Mouse (Mus musculus) limb, embryonic 11.5 days (tissue): ENCODE measurements around the gene Kirrel3. TPM values are rescaled to one million over a fixed set of nuclear protein-coding genes. Genes with fewer than 3 reads are reported as not detected.

Source experiments
- ATAC-seq: fragments of 200-750 bp; cut with Nextera tagmentation; 2 replicates; pipeline ENCODE4 v1.8.0; 2017; ENCODE audit warnings: low read depth; ENCODE audit not compliant: insufficient number of reproducible peaks, low FRiP score, low TSS enrichment
- DNase-seq: peaks from one replicate; pipeline ENCODE4 v3.0.0-alpha.2; 2015; ENCODE audit warnings: low spot score
- H3K27ac ChIP-seq: fragments of 300-500 bp; sonication (generic); replicated peaks from 2 replicates; pipeline ENCODE4 v1.5.1; 2014; ENCODE audit warnings: low read depth, mild to moderate bottlenecking, low read length
- H3K27me3 ChIP-seq: fragments of 300-500 bp; sonication (generic); 2 replicates; pipeline ENCODE4 v1.6.1; 2014; ENCODE audit warnings: mild to moderate bottlenecking, low read length, mixed read lengths; ENCODE audit not compliant: control insufficient read depth, insufficient read depth
- H3K36me3 ChIP-seq: fragments of 300-500 bp; sonication (generic); 2 replicates; pipeline ENCODE4 v1.6.1; 2014; ENCODE audit warnings: mild to moderate bottlenecking, low read length, moderate library complexity, mixed read lengths; ENCODE audit not compliant: control insufficient read depth, insufficient read depth
- H3K4me1 ChIP-seq: fragments of 300-500 bp; sonication (generic); 2 replicates; pipeline ENCODE4 v1.6.1; 2014; ENCODE audit warnings: low read length, mixed read lengths; ENCODE audit not compliant: control insufficient read depth, insufficient read depth
- H3K4me2 ChIP-seq: fragments of 300-500 bp; sonication (generic); 2 replicates; pipeline ENCODE4 v1.6.1; 2014; ENCODE audit warnings: low read depth, mild to moderate bottlenecking, moderate library complexity; ENCODE audit not compliant: severe bottlenecking
- H3K4me3 ChIP-seq: fragments of 300-500 bp; sonication (generic); 2 replicates; pipeline ENCODE4 v1.5.1; 2014; ENCODE audit warnings: low read depth, low read length
- H3K9ac ChIP-seq: fragments of 300-500 bp; sonication (generic); 2 replicates; pipeline ENCODE4 v1.6.1; 2014; ENCODE audit warnings: mild to moderate bottlenecking, low read length
- H3K9me3 ChIP-seq: fragments of 300-500 bp; sonication (generic); 2 replicates; pipeline ENCODE4 v1.6.1; 2016; ENCODE audit warnings: low read length; ENCODE audit not compliant: control insufficient read depth
- WGBS: fragments of 180-500 bp; shearing (Covaris S2); extraction: QIAGEN DNeasy Blood & Tissue Kit; methylation state at CpG from one replicate; pipeline ENCODE4 v1.1.7; 2014; 5-methylcytosine and 5-hydroxymethylcytosine counted together
- polyA plus RNA-seq: library from polyadenylated mRNA; unstranded; fragments of >200 nt; fragmentation: Nextera tagmentation; extraction: Ambion mirVana; gene quantifications from 2 replicates; pipeline ENCODE4 v1.2.1, GENCODE M21; 2014

The Kirrel3 gene
- polyA plus RNA-seq, 1 experiment from 2014 or later, result 2.6 TPM

DNA sequence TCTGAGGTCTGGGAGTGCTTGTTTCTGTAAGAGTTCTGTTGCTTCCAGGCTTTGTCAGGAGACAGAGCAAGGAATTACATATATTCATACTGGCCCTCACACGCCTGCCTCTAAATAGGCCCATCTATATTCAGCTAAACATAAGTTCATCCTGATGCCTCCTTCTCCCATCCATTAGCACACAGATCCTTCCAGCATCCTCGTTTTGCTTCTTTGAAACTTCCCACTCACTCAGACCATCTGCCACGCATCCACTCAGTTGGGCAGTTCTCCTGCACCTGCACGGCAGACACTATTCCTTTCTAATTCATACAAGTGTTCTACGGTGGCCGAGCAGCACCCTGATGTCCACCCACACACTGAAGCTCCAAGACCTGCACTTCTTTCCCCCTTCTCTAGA, 201.1 kb downstream of the Kirrel3 start:
- ATAC-seq, result no peak
- Histone ChIP-seq H3K4me3 (no peak overlapping the region), H3K9me3 (no peaks in the 10 kb centered on the region), H3K36me3 (no peaks in the 10 kb centered on the region), H3K27ac (no peak overlapping the region), H3K9ac (no peak overlapping the region), H3K27me3 (no peaks in the 10 kb centered on the region), H3K4me2 (no peak overlapping the region), H3K4me1 (no peaks in the 10 kb centered on the region)
- 87% methylated on average over 6 of the region's 6 CpGs for WGBS
- DNase-seq, result no peak

DNA sequence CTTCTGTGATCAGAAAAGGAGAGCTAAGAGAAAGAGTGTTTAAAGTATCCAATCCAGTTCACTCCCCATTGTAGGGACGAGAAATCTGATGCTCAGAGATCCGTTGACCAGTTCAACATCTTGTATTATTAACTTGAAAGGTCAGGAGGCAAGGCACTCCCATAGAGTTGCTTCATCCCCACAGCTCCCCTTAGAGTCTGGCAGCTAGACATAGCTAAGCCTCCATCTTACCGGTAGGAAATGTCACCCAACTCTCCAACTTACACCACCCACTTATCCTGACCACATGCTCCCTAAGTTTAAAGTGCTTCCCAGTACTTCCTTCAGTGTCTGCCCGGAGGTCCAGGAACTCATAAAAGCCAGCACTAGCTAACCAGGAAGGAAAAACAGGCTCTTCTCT, 202.7 kb downstream of the Kirrel3 start:
- Histone ChIP-seq H3K9ac (no peak overlapping the region), H3K27me3 (no peaks in the 10 kb centered on the region), H3K4me1 (no peaks in the 10 kb centered on the region), H3K4me3 (no peak overlapping the region), H3K36me3 (no peaks in the 10 kb centered on the region), H3K27ac (no peak overlapping the region), H3K9me3 (no peaks in the 10 kb centered on the region), H3K4me2 (no peak overlapping the region)
- ATAC-seq (no peak), DNase-seq (no peak)
- 46% methylated on average over 4 of the region's 4 CpGs for WGBS

DNA sequence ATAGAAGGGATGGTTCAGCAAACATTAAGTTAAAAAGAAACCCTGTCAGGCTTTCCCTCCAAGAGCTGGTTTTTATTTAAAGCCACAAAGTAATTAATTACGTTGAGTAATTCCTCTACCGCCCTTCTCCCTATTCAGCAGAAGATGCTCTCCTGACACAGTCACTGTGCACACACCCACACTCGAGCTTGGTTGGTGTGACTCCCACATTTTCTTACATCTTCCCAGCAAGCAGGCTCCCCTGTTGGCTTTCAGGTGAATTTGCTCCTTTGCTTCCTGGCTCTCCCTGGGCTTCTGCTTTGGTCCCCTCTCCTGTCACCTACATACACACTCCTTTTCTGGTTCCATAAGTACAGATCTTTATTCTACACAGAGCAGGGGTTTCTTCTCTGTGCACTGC, 203.7 kb downstream of the Kirrel3 start:
- ATAC-seq (no peak), DNase-seq (no peak)
- Histone ChIP-seq H3K27ac (no peak overlapping the region), H3K4me1 (no peaks in the 10 kb centered on the region), H3K9me3 (no peaks in the 10 kb centered on the region), H3K9ac (no peak overlapping the region), H3K4me3 (no peak overlapping the region), H3K27me3 (no peaks in the 10 kb centered on the region), H3K4me2 (no peak overlapping the region), H3K36me3 (no peaks in the 10 kb centered on the region)
- 57% methylated on average over 3 of the region's 3 CpGs for WGBS

DNA sequence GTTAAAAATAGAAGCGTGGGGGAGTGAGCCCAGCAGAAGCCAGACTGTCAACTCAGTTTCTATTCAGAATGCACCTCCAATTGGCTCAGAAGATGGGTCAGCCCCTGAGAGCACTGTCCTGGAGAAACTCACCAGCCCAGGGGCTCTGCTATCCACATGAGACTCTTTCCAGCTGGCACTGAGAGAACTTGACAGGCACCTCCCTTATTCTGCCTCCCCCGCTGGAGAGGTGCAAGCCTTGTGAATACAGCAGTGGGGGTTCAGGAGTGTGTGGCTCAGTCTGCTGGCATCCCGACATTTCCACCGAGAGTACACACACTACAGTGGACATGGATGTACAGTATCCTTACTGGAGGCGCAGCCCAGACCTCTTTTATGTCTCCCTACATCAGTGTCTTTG, 210.0 kb downstream of the Kirrel3 start:
- H3K4me3 ChIP-seq, result no peak overlapping the region
- H3K4me1 ChIP-seq, result no peaks in the 10 kb centered on the region
- H3K36me3 ChIP-seq, result no peaks in the 10 kb centered on the region
- DNase-seq (no peak), ATAC-seq (no peak)
- no peak overlapping the region for H3K4me2 ChIP-seq
- H3K27ac ChIP-seq, result no peak overlapping the region
- H3K27me3 ChIP-seq, result no peaks in the 10 kb centered on the region
- 78% methylated on average over 5 of the region's 5 CpGs for WGBS
- no peaks in the 10 kb centered on the region for H3K9me3 ChIP-seq
- no peak overlapping the region for H3K9ac ChIP-seq

DNA sequence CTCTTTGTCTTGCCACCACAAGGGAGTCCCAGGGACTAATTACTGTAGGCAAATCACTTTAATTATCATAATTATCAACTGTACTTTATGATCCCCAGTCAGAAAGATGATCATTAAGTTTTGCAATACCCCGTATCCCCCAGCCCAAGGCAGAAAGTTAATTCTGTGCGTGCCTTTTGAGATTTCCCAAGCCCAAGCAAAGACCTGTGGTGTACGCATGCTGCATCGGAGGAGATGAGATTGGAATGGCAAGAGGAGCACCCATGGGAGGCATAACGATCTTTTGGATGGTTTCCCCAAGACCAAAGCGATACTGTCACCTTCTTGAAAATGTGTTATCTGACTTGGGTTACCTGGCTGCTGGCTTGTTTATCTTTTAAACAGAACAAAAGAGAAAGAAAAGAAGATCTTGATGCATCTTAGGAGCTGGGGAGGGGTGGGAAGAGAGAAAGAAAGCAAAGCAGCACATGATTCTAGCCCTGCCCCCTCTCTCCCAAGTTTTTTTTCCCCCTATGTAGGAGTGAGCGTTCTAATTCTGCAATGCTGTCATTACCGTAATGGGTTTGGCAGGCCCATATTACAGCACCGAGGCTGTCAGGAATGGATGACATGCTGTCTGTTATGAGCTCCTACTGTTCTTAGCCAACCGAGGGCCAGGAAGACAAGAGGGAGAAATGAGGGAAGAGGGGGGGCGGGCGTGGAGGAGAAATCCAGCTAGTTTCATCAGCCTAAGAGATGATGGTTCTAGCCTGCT, 218.0 kb downstream of the Kirrel3 start:
- WGBS, result 78% methylated on average over 12 of the region's 12 CpGs
- Histone ChIP-seq H3K4me3 (no peak overlapping the region), H3K4me2 (no peak overlapping the region), H3K27me3 (no peaks in the 10 kb centered on the region), H3K4me1 (peaks cover 9% of the 10 kb centered on the region; the same call in 1 of the 2 replicates), H3K9me3 (no peaks in the 10 kb centered on the region), H3K27ac (no peak overlapping the region), H3K36me3 (no peaks in the 10 kb centered on the region), H3K9ac (no peak overlapping the region)
- ATAC-seq (no peak), DNase-seq (no peak)

DNA sequence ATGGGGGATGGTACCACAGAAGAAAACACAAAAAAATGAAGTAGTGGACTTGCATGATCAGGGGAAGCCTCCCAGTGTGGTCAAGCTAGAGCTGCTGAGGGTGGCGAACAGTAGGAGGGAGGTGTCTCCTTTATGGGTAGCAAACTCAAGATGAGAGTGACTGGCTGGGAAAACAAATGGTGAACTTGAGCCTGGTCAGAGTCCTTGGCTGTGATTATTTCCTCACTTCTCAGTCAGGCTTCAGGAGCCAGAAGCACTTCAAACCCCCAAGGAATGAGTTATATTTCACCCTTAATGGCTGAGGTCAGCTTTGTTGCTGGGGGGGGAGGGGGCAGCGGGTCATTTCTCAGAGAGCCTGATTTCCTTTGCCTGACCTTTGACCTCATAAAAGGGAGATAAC, 218.7 kb downstream of the Kirrel3 start:
- no peak overlapping the region for H3K4me2 ChIP-seq
- ATAC-seq, result no peak
- no peaks in the 10 kb centered on the region for H3K36me3 ChIP-seq
- no peak for DNase-seq
- no peaks in the 10 kb centered on the region for H3K27me3 ChIP-seq
- no peak overlapping the region for H3K9ac ChIP-seq
- H3K4me1 ChIP-seq, result peaks cover 9% of the 10 kb centered on the region; the same call in 1 of the 2 replicates
- no peak overlapping the region for H3K27ac ChIP-seq
- H3K9me3 ChIP-seq, result no peaks in the 10 kb centered on the region
- H3K4me3 ChIP-seq, result no peak overlapping the region
- 12% methylated on average over 2 of the region's 2 CpGs for WGBS

DNA sequence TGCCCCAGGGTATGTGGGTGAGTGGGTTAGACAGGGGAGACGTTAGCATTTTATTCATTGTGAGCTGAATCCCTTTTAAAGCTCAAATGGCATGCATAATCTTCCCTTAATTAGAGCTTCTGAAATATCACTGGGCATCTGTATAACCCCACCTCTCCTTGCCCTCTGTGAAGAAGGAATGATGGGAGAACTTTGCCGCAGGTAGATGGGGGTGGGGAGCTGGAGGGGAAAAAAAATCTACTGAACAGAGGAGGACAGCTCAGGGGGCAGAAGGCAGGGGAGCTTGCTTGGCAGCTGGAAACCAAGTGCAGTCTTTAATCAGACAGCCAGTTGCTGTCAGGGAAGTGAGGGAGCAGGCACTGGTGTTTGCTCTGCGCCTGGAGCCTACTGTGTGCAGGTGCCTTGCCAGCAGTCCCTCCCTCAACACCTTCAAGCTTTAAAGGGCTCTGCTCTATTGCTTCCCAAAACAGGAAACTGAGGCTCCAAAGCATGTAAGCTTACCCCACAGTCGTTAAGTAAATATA, 220.7 kb downstream of the Kirrel3 start:
- H3K27me3 ChIP-seq, result no peaks in the 10 kb centered on the region
- no peak overlapping the region for H3K9ac ChIP-seq
- H3K4me2 ChIP-seq, result no peak overlapping the region
- H3K9me3 ChIP-seq, result no peaks in the 10 kb centered on the region
- no peak for ATAC-seq
- H3K27ac ChIP-seq, result no peak overlapping the region
- no peaks in the 10 kb centered on the region for H3K36me3 ChIP-seq
- WGBS, result 28% methylated on average over 4 of the region's 4 CpGs
- no peak for DNase-seq
- no peak overlapping the region for H3K4me3 ChIP-seq
- H3K4me1 ChIP-seq, result peaks cover 9% of the 10 kb centered on the region; the same call in 1 of the 2 replicates

DNA sequence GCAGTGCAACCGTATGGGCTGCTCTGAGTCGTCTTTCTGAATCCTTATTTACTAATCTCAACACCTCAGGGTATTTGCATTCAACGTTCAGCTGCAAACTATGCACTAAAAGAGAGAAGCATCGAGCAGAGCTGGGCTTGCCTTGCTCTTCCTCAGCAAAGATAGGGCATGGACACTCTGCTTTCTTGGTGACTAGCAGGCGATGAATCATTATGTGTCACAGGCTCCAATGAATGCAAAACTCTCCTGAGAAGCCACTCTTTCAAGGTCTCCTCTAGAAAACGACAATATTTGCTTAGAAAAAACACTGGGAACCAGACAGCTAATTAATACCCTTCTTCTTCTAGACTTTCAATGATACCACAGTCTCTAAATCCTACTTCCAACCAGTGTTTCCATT, 223.0 kb downstream of the Kirrel3 start:
- no peak overlapping the region for H3K4me2 ChIP-seq
- no peaks in the 10 kb centered on the region for H3K36me3 ChIP-seq
- no peak overlapping the region for H3K4me3 ChIP-seq
- H3K27ac ChIP-seq, result no peak overlapping the region
- ATAC-seq, result no peak
- no peak overlapping the region for H3K9ac ChIP-seq
- H3K9me3 ChIP-seq, result no peaks in the 10 kb centered on the region
- H3K27me3 ChIP-seq, result no peaks in the 10 kb centered on the region
- peaks cover 9% of the 10 kb centered on the region; the same call in 1 of the 2 replicates for H3K4me1 ChIP-seq
- DNase-seq, result no peak
- WGBS, result 91% methylated on average over 6 of the region's 6 CpGs

DNA sequence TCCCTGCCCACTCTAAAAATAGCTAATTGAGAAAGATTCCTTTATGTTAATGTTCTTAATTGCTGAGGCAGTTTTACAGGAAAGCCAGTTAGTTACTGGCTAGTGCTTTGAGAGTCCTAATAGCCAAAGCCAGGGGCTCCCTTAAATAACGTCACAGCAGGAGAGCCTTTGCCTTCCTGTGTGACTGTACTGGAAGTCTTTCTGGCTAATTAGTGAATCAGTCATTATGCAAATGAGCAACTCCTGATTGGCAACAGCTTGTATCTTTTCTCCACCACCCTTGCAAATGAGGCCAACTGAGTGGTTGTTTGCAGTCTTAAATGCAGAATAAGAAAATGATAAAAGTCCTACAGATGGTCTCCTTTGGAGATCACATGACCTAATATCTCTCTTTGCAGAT, 226.3 kb downstream of the Kirrel3 start:
- Histone ChIP-seq H3K36me3 (no peaks in the 10 kb centered on the region), H3K27ac (no peak overlapping the region), H3K27me3 (no peaks in the 10 kb centered on the region), H3K4me3 (no peak overlapping the region), H3K9me3 (no peaks in the 10 kb centered on the region), H3K9ac (no peak overlapping the region), H3K4me1 (no peaks in the 10 kb centered on the region), H3K4me2 (no peak overlapping the region)
- DNase-seq (no peak), ATAC-seq (no peak)
- WGBS, result 24% methylated on average over 1 of the region's 1 CpGs
